Mouse (Mus musculus): ENCODE results near the gene Lap3.

Lap3 gene

GRCm38 (mm10) chr5:45493191-45494092 lies at the start of gene Lap3:
Lap3 (plus strand) TSS chr5:45493374.
- DNase-seq (ENCODE audit: low spot score), result peak; percentile 94

GRCm38 (mm10) chr5:45444130-45444832 lies 48.9 kb upstream of the Lap3 start:
- DNase-seq (ENCODE audit: low spot score), result no peak

GRCm38 (mm10) chr5:45448676-45449075 lies 44.5 kb upstream of the Lap3 start:
- DNase-seq (ENCODE audit: low spot score), result no peak

- DNase-seq (ENCODE audit: low spot score), result no peak
These were observed 44.0 kb upstream of the Lap3 start for GRCm38 (mm10) chr5:45449206-45449605.

- peak; percentile 98 for DNase-seq (ENCODE audit: low spot score)
These were observed 43.1 kb upstream of the Lap3 start, which contains the start of gene Qdpr for GRCm38 (mm10) chr5:45449831-45450716. Qdpr (minus strand) TSS chr5:45450236.

- no peak for DNase-seq (ENCODE audit: low spot score)
These were observed 39.7 kb upstream of the Lap3 start, which contains the start of gene Clrn2 for GRCm38 (mm10) chr5:45453451-45453850. Clrn2 (plus strand) TSS chr5:45453751.

GRCm38 (mm10) chr5:45454456-45454855 lies 38.7 kb upstream of the Lap3 start:
- no peak for DNase-seq (ENCODE audit: low spot score)

- no peak for DNase-seq (ENCODE audit: low spot score)
These were observed 20.2 kb upstream of the Lap3 start for GRCm38 (mm10) chr5:45472880-45473450.

- no peak for DNase-seq (ENCODE audit: low spot score)
These were observed 19.7 kb upstream of the Lap3 start for GRCm38 (mm10) chr5:45473521-45473920.

GRCm38 (mm10) chr5:45474215-45474614 lies 19.0 kb upstream of the Lap3 start:
- peak; percentile 53 for DNase-seq (ENCODE audit: low spot score)

- DNase-seq (ENCODE audit: low spot score), result no peak
These were observed 18.4 kb upstream of the Lap3 start for GRCm38 (mm10) chr5:45474758-45475157.

GRCm38 (mm10) chr5:45475771-45476170 lies 17.4 kb upstream of the Lap3 start:
- no peak for DNase-seq (ENCODE audit: low spot score)

GRCm38 (mm10) chr5:45476288-45476687 lies 16.9 kb upstream of the Lap3 start:
- no peak for DNase-seq (ENCODE audit: low spot score)

- DNase-seq (ENCODE audit: low spot score), result no peak
These were observed 15.6 kb upstream of the Lap3 start for GRCm38 (mm10) chr5:45477601-45478000.

GRCm38 (mm10) chr5:45480066-45480465 lies 13.1 kb upstream of the Lap3 start:
- DNase-seq (ENCODE audit: low spot score), result no peak

- DNase-seq (ENCODE audit: low spot score), result no peak
These were observed 12.0 kb upstream of the Lap3 start for GRCm38 (mm10) chr5:45481125-45481524.

GRCm38 (mm10) chr5:45482607-45483006 lies 10.6 kb upstream of the Lap3 start:
- DNase-seq (ENCODE audit: low spot score), result no peak

- no peak for DNase-seq (ENCODE audit: low spot score)
These were observed 9.5 kb upstream of the Lap3 start for GRCm38 (mm10) chr5:45483654-45484053.

- no peak for DNase-seq (ENCODE audit: low spot score)
These were observed 1.4 kb upstream of the Lap3 start for GRCm38 (mm10) chr5:45491776-45492175.

GRCm38 (mm10) chr5:45494093-45494755 lies 1.1 kb downstream of the Lap3 start:
- peak; percentile 6 for DNase-seq (ENCODE audit: low spot score)

GRCm38 (mm10) chr5:45495429-45495975 lies 2.3 kb downstream of the Lap3 start:
- DNase-seq (ENCODE audit: low spot score), result no peak

Data from c-Kit-positive CD71-positive TER-119-positive erythroid progenitor cells, embryonic 14.5 days (primary cell).